Mouse (Mus musculus): ENCODE results near the gene Rpl37.
"Not testable (repeated sequence)": the region's sequence is repeated elsewhere in the genome, so short reads cannot be mapped to it uniquely, and the experiment has no call there.

The Rpl37 gene

DNA sequence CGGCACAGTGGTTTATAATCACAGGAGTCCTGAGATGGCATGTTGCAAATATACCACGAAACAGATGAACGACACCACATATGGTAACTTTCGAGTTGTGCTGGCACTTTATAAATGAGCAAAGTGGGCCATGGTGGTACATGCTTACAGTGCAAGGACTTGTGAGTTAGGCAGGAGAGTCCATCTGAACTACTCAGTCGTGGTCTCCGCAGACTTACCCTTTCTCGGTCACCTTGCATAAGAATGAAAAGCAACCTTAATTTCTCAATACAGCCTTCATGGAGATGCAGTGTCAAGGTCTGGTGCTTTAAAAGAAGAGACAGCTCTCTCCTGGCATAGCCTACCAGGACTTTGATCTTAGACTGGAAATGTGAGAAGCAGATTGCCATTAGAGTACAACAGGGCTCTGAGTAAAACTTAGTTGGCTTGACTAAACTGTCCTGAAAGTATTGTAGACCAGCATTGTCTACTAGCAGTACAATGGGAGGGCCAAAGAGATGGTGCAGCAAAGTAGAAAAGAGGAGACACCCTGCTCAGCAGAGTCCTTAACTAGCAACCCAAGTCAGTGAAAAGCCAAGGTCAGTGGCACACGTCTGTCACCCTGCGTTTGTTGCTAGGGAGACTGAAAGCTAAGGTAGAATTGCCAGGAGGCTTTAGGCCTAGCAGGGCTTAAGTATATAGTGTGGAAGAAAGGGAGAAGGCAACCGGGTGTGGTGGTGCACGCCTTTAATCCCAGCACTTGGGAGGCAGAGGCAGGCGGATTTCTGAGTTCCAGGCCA is 5.3 kb downstream of the Rpl37 start:
- DNase-seq (ENCODE audit: low read depth, low spot score), result no peak

DNA sequence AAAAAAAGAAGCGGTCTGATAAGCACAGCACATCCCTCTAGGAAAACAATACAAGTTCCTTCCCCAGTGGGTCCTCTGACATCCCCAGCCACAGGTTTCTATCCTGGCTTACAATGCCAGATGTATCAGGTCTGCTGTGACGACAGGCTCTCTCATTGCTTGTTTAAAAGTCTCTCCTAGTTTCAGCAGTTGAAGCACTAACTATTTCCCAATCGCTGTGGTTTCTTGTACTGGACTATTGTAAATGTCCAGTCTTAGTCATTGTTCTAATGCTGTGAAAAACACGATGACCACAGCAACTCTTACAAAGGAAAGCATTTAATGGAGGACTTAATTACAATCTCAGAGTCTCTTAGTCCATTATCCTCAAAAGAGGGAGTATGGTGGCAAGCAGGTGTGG is 10.0 kb downstream of the Rpl37 start:
- no peak for DNase-seq (ENCODE audit: low read depth, low spot score)

DNA sequence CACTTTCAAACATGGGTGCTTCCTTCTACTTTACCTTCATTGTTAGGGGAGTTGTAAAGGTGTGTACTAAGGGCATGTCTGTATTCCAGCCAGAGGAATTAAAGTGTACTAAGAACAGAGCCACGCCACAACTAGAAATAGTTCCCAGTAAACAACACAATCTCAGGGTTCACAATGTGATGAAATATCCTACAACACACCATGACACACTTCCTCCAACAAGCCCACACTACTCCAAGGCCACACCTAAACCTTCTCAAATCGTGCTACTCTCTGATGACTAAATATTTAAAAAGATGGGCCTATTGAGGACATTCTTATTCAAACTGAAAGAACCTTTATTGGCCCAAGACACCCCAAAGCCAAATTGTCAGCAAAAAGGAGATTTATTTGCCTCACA is 11.0 kb downstream of the Rpl37 start:
- DNase-seq (ENCODE audit: low read depth, low spot score), result no peak

DNA sequence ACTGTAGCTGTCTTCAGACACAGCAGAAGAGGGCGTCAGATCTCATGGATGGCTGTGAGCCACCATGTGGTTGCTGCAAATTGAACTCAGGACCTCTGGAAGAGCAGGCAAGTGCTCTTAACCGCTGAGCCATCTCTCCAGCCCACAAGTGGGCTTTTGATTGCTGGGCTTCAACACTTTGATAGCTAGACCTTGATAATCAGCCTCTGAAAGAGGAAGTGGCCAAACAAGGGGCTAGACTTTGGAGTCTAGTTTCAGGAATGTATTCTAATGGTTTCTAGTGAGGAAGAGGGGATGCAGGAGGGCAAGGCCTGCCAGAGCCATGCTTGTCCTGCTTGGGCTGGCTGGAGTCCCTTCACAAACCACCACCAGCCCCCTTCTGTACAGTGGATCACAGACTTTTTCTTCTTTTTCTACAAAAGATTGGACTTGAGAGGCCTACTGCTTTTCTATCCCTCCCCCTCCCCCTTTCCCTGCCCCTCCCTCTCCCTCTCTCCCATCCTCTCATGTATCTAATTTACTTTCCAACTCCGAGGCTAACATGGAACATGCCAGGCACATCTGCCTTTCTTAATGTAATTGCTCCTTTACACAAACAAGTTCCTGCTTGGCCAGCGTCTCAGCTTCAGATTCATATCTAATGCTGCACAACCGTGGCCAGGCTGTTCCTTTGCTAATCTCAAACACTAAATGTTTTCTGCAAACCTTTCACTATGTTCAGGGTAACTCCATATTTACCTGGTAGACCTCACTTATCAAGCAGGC is 11.9 kb downstream of the Rpl37 start:
- DNase-seq (ENCODE audit: low read depth, low spot score), result no peak

DNA sequence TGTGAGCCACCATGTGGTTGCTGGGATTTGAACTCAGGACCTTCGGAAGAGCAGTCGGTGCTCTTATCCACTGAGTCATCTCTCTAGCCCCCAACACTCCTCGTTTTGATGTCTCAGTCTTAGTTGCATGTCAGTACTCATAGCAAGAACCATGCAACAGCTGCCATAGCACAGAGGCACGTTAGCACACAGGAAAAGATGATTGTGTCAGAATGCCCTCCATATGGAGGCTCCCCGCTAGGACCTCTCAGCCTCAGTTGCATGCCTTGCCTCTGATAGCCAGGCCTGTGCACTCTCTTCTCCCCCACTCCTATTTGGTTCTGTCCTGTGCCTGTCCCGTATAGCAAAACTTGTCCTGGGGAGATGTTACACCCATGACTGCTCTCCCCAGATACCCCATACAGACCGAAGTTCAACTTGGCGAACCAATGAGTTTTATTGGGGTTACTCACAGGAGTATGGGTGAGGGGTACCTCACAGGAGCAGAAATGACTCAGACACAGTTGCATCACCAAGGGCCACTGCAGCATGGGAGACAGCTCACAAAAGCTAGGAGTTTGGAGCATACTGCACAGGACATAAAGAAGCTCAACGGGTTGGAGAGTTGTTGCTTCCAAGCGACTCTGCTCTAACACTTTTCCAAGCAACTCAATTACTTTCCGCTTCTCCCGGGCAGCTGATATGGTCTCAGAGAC is 12.8 kb downstream of the Rpl37 start:
- no peak for DNase-seq (ENCODE audit: low read depth, low spot score)

DNA sequence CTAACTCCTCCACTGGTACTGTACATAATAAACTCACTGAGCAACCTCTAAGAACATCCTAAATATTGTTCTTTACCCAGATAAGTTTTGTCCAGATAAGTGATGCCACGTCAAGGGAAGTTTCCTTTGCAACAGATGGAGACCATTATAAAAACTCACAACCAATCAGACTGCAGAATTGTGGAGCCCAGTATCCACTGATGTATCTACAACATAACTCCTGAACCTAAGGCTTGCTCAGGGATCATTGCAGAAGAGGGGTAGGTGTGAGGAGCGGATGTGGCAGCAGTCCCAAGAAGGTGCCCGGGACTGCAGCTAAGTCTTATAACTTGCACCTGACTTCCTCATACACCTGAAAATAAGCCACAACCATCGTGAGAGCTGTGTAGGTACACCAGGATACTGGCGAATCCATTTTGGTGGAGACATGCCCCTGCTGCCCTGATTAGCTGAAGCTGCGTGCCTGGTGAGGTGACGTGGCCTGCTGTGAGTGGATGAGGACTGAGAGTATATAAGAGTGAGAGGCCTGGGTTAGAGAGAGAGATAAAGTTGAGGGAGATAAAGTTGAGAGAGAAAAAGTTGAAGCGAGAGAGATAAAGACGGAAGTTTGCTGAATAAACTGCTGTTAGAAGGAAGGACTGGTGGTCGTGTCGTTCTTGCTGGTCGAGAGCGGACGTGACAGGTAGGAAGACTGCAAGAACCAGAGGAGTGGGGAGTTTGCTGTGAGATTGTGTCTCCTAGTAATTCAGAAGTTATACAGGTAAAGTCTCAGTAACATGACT is 14.6 kb downstream of the Rpl37 start:
- not testable (repeated sequence) for DNase-seq (ENCODE audit: low read depth, low spot score)

DNA sequence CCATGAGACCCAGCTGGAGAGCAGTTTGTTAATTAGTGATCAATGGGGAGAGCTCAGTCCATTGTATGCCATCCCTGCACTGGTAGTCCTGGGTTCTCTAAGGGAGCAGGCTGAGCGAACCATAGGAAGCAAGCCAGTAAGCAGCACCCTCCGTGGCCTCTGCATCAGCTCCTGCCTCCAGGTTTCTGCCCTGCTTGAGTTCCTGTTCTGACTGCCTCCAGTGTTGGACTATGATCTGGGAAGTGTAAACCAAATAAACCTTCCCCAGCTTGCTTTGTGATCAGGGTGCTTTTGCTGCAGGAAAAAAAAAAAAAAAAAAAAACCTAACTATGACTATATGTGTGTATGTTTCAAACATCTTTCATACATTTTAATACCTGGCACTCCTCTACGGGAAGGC is 16.9 kb downstream of the Rpl37 start:
- no peak for DNase-seq (ENCODE audit: low read depth, low spot score)

DNA sequence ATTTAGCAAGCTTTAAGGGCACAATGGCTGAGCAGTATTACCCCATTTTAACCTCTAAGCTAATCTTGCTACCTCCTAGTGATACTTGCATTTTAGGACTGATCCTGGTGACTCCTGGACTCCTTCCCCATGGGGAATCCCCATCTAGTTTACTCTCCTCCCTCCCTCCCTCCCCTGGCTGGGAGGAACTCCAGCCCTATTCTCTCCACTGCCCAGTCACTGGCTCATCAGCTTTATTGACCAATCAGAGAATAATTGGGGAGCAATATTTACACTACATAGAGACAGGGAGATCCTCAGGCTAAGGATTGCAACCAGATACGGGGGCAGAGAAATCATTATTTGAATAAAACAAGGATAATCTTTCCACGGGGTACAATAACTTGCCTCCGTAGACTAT is 17.7 kb downstream of the Rpl37 start:
- DNase-seq (ENCODE audit: low read depth, low spot score), result no peak

DNA sequence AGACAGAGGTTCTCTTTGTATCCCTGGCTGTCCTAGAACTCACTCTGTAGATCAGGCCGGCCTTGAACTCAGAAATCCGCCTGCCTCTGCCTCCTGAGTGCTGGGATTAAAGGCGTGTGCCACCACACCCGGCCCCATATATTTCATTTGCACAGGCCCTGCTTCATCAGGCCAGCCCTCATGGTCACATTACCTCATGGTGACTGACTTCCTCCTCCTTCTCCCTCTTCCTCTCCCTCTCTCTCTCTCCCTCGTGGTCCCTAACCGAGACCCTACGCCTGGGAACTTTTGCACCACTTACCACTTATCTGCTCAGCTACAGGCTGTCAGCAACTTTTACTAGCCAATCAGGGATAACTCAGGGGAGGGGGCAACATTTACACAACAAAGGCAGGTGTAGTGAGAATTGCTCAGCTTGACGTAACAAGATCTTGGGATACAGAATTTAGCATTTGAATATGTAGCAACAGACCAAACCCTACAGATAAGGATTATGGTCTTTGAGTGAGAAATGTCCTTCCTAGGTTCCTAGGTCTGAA is 18.6 kb downstream of the Rpl37 start:
- DNase-seq (ENCODE audit: low read depth, low spot score), result no peak

DNA sequence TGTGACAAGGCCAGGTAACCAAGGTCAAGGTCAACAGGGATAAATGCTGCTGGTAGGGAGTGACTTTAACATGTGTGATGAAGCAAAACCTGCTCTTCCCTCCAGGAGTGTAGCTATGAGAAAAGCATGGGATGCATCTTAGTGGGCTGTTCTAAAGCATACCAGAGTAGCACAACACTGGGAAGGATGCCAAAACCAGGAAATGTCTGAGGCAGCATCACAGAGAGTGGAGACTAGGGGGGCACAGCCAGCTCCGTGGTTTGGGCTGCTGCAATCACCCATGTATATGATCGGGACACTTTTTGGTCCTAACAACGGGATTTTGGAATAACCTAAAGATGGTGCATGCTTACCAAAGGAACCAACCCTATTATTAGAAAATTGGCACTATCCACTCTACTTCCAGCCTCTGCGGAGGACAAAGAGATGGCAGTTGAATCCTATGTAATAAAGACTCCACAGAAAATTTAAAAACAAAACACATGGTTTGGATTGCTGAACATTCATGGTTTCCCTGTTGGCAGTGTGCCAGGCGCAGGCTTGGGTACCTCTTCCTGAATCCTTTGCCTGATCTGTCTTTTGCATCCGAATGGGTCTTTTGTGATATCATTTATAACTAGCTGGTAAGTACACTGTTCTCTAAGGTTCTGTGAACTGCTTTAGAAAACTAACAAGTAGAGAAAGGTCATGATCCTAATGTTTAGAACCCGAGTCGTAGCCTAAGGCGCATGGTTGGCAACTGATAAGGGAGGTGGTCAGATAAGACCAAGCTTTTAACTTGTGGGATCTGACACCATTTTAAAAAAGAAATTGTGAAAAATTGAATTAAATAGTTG is 21.8 kb downstream of the Rpl37 start:
- DNase-seq (ENCODE audit: low read depth, low spot score), result no peak

DNA sequence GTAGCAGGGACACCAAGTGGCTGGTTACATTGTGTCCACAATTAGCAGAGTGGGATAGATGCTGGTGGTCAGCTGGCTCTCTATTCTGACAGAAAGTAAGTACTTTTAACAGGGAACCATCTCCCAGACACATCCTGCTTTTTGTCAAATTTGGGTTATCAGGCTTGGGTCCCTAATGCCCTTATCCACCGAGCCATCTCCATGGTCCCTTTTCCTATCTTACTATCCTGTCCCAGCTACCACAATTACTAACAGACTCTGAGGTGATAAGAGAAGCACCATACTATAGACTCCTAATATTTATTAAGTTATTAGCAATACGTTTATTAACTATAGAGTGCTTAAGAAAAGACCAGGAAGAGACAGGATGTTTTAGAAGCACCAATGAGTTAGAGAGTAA is 22.9 kb downstream of the Rpl37 start:
- no peak for DNase-seq (ENCODE audit: low read depth, low spot score)

DNA sequence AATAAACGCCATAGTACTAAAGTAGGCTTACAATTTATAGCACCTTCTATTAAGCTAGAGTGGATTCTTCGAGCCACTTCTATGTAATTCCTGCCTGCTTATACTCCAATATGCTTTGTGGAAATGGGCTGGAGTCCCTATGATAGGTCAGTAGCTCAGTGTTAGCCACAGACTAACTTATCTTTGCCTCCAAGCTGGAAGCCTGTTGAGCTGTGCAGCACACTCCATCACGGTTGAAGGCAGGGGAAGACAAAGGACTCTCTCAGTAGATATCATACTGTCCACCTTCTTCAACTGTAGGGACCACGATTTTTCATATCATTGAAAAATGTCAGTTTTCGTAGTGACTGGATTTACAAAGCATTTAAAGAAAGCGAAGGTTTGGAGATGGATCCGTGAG is 23.4 kb downstream of the Rpl37 start:
- no peak for DNase-seq (ENCODE audit: low read depth, low spot score)

DNA sequence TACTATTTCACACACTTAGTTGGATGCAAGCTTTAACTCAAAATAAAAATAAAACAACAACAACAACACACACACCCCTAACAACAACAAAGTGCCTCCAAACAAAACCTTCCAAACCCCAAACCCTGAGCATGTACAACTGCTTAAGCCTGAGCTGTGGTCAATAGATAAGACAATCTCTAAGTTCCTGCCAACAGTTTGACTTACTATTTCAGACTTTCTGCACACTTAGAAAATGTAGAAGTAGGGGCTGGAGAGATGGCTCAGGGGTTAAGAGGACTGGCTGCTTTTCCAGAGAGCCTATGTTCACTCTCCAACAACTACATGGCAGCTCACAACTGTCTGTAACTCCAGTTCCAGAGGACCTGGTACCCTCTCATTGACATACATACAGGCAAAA is 23.9 kb downstream of the Rpl37 start:
- no peak for DNase-seq (ENCODE audit: low read depth, low spot score)

DNA sequence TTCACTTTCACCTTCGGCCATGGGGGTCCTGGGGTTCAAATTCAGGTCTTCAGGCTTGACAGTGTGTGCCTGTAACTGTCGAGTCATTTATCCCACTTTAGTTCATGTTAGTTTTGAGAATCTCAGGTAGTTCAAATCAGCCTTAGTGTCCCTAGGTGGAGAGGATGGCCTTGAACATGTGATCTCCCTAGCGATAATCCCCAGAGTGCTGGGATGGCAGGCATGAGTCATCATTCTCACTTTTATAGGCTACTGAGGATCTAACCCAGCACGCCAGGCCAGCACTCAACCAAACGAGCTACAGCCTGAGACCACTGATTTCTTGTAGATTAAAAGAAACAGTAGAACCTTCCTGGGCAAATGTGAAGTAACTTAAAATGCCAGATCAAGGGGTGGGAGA is 25.6 kb downstream of the Rpl37 start:
- DNase-seq (ENCODE audit: low read depth, low spot score), result no peak

DNA sequence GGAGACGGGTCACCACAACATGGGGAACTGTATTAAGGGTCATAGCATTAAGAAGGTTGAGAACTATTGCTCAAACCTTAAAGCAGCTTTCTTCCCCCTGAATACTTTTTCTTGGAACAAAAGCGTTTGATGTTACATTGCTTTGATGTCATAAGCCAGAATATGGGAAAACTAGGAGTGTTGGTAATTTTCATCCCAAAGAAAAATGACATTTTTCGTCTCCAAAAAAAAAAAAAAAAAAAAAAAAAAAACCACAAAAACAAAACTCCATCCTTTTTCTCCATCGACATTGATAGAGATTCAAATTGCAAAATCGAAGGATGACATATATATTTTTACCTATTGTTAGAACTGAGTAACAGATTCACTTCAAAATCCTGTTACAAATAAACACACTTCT is 26.3 kb downstream of the Rpl37 start:
- no peak for DNase-seq (ENCODE audit: low read depth, low spot score)

DNA sequence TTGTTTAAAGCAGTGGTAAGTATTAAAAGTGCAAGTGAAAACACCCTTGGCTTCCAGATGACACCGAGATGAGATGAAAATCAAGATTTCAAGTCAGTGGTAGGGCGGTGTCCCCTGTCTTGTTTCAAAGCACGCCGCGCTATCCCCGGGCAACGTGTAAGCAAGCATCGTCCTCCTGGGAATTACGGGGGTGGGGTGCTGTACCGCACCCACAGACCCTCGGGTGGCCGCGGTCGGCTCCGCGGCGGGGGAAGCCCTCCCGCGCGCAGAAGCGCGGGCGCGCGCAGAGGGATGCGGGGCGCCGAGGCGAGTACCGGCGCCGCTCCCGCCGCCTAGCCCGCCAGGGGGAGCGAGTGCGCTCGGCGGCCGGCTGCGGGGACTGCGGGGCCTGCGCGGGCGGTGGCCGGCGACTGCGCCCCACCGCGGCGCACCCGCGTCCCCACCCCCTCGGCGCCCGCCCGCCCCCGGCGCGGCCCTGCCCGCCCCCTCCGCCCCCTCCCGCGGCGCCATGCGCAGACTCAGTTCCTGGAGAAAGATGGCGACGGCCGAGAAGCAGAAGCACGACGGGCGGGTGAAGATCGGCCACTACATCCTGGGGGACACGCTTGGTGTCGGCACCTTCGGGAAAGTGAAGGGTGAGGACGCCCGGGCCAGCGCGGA is 27.0 kb downstream of the Rpl37 start, which contains the start of gene Prkaa1:
Gene Prkaa1, plus strand, starts transcription at position 501 of the 660 bp plus-strand sequence.
- peak; percentile 86 for DNase-seq (ENCODE audit: low read depth, low spot score)

DNA sequence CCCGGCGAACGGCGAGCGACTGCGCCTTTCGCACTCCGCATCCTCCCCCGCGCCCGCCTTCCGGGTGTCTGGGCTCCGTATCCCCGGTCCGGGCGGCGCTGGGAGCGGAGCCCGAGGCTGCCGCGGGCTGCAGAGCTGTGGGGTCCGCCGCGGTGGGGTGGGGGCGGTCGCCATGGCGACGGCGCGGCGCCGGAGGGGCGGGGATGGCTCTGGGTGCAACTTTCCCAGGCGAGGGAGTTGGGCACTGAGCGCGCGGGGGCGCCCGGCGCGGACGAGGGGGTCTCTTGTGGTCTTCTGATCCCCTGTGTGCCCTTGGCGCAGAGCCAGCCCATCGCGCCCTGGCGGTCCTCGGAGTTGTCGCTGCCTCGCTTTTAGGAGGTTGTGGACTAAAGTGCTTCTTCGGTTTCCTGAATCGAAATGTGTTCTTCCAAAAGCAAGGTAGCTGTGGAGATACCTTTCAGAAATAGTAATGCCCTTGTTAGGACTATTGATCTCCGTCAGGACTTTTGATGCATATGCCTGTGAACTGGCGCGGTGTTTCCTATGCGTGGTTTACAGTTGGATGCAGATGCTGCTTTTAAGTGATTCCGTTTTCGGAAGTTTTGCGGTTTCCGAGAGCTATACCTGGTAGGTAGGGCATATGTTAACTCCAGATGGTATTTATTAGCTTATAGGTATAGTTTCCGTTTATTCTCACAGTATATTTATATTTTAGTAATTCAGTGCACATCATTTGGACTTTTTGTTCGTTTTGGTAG is 27.8 kb downstream of the Rpl37 start:
- no peak for DNase-seq (ENCODE audit: low read depth, low spot score)

DNA sequence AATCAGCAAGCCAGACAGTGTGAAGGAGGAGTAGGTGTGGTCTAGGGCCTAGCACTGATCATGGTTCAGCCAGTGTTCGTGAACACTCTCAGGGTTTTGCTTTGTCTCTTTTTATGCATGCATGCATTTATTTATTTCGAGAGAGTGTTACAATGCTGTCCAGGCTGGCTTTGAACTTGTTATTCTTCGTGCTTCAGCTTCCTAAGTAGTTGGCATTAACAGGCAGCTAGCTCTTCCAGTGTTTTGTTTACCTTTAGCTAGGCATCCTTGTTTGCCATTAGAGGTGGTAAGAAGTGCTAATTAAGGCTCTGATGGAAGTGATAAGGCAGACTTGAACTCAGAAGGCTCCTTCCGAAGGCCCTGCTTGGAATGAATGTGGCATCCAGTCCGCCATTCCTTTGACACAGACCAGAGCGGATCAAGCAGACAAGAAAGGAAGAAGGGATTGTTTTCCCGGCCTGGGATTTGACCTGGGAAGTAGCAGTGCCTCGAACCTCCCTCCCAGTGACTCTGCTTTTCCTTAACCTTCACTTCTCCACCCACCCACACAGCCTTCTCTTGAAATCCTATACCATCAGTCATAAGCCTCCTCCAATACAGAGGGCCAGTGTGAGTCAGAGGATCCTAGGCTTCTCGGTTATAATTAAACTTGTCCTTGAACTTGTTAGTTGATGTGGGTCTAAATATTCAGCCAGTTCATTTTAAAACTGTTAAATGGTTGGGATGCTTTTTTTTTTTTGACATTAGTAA is 28.9 kb downstream of the Rpl37 start:
- peak; percentile 34 for DNase-seq (ENCODE audit: low read depth, low spot score)

DNA sequence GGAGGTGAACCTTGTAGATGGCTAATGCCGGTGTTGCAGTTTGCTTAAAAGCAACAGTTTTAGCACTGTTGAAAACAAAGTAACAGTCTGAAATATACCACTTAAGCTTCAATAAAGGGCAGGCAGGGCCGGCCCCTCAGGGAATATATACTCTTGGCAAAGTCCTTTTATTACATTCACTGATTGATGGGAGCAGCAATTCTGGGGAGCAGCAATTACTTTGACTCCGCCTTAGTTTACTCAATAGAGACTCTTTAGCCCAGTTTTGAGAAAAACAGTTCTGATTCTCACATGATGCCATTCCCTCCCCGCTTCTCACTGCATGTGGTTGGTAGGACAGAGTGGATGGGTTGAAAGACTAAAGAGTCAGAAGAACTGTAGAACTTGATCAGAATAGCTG is 32.7 kb downstream of the Rpl37 start:
- no peak for DNase-seq (ENCODE audit: low read depth, low spot score)
